Mouse (Mus musculus) embryonic fibroblast, embryonic 13.5 days (primary cell): ENCODE results near the gene Naa35.

Source experiments
- CTCF ChIP-seq: IDR thresholded peaks from 2 replicates; pipeline ENCODE4 v1.5.1; 2011; ENCODE audit warnings: mild to moderate bottlenecking, control low read depth, low read length, moderate library complexity, borderline replicate concordance; ENCODE audit not compliant: insufficient read depth
- POLR2A ChIP-seq: IDR thresholded peaks from 2 replicates; pipeline ENCODE4 v1.6.1; 2011; ENCODE audit warnings: low read depth, mild to moderate bottlenecking, control low read depth, low read length, moderate library complexity

DNA sequence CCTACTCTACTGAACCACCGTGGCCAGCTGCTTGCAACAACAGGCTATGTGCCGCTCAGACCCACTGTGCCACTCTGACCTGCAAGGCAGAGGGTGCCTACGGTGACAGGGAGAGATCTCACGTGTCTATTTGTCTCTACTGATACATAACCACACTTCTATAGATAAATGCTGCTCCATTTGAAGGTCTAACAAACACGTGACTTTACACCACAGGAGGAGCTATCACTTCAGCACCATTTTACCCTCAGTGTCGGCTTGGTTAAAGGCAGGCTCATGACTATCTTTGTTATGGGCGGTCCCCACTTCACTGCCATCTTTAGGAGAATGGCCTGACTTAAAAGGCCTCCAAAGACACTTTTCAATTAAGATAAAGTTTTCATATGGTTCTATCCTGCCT lies 97.6 kb downstream of the Naa35 start:
- TF ChIP-seq POLR2A: no peak
- TF ChIP-seq CTCF: no peak
